Mouse (Mus musculus) myocyte (in vitro differentiated cells): ENCODE data around the gene Asb14.

Source experiments
- CEBPB ChIP-seq: IDR thresholded peaks from 2 replicates; pipeline ENCODE4 v1.6.1; 2011; ENCODE audit warnings: mild to moderate bottlenecking, moderate library complexity; ENCODE audit not compliant: poor library complexity, insufficient read depth, severe bottlenecking
- E2F4 ChIP-seq: IDR thresholded peaks from one replicate; pipeline ENCODE4 v1.6.1; 2011; ENCODE audit warnings: mild to moderate bottlenecking, control low read depth, moderate library complexity; ENCODE audit not compliant: insufficient read depth
- POLR2A ChIP-seq: IDR thresholded peaks from one replicate; pipeline ENCODE4 v1.6.1; 2011; ENCODE audit warnings: low read depth, mild to moderate bottlenecking, control low read depth, moderate library complexity; ENCODE audit not compliant: insufficient read length
- POLR2AphosphoS2 ChIP-seq: IDR thresholded peaks from one replicate; pipeline ENCODE4 v1.6.1; 2011; ENCODE audit warnings: low read depth, control low read depth; ENCODE audit not compliant: insufficient read length
- REST ChIP-seq: IDR thresholded peaks from one replicate; pipeline ENCODE4 v1.6.1; 2011; ENCODE audit warnings: mild to moderate bottlenecking, control low read depth, moderate library complexity; ENCODE audit not compliant: insufficient read depth, insufficient read length
- TCF12 ChIP-seq: IDR thresholded peaks from one replicate; pipeline ENCODE4 v1.6.1; 2011; ENCODE audit warnings: mild to moderate bottlenecking, control low read depth; ENCODE audit not compliant: poor library complexity, insufficient read depth, severe bottlenecking

DNA sequence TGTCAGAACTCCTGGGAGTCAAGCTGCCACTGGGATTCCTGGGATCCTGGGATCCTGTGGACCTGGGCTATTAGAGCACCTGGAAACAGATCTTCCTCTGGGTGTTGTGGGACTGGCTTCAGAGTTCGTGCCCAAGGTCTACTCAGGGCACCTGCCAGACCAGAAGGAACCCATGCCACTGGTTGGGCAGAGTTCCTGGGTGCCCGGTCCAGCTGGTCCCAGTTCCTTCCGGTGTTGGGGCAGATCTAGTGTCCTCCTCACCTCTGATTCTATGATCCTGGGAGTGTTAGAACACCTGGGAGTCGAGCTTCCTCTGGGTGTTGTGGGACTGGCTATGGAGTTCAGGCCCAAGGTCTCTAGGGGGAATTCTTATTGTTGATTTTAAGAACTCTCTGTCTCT lies 13.0 kb downstream of the Asb14 start:
- TF ChIP-seq POLR2A (no peak), E2F4 (no peak), POLR2AphosphoS2 (no peak), TCF12 (no peak), CEBPB (no peak), REST (no peak)
